Mouse (Mus musculus) cerebellum, postnatal 10 days (tissue): ENCODE data around the gene Gm15217.
A peak's percentile ranks its signal among the peaks of the same experiment; 100 is the strongest.

Experiments
- DNase-seq, 2 experiments: peaks; one replicate each; pipeline ENCODE4 v3.0.0; 2021; ENCODE audit warnings: mixed read lengths in 2 of 2

Gene Gm15217

GRCm38 (mm10) chr14:46398091-46398695 lies 19.0 kb downstream of the Gm15217 start:
- peak; percentile 17 to 28 for DNase-seq

GRCm38 (mm10) chr14:46399925-46400324 lies 20.7 kb downstream of the Gm15217 start:
- DNase-seq, result no peak

GRCm38 (mm10) chr14:46408319-46408718 lies 29.1 kb downstream of the Gm15217 start:
- DNase-seq, result no peak

- DNase-seq, result no peak
These were observed 29.8 kb downstream of the Gm15217 start for GRCm38 (mm10) chr14:46409016-46409415.

GRCm38 (mm10) chr14:46410557-46411120 lies 31.4 kb downstream of the Gm15217 start:
- no peak for DNase-seq

- DNase-seq, result no peak
These were observed 33.3 kb downstream of the Gm15217 start for GRCm38 (mm10) chr14:46412497-46413000.

- peak; percentile 34 to 50 for DNase-seq
These were observed 39.3 kb downstream of the Gm15217 start for GRCm38 (mm10) chr14:46418371-46419097.

- no peak for DNase-seq
These were observed 40.1 kb downstream of the Gm15217 start for GRCm38 (mm10) chr14:46419269-46419668.

GRCm38 (mm10) chr14:46421823-46422222 lies 42.6 kb downstream of the Gm15217 start:
- no peak for DNase-seq

GRCm38 (mm10) chr14:46427251-46427650 lies 48.0 kb downstream of the Gm15217 start:
- no peak for DNase-seq

- no peak for DNase-seq
These were observed 51.0 kb downstream of the Gm15217 start for GRCm38 (mm10) chr14:46430231-46430630.
